Mouse (Mus musculus) embryonic fibroblast, embryonic 13.5 days (primary cell): ENCODE measurements around the gene Ttll5.

Source experiments
- CTCF ChIP-seq: IDR thresholded peaks from 2 replicates; pipeline ENCODE4 v1.5.1; 2011; ENCODE audit warnings: mild to moderate bottlenecking, control low read depth, low read length, moderate library complexity, borderline replicate concordance; ENCODE audit not compliant: insufficient read depth
- POLR2A ChIP-seq: IDR thresholded peaks from 2 replicates; pipeline ENCODE4 v1.6.1; 2011; ENCODE audit warnings: low read depth, mild to moderate bottlenecking, control low read depth, low read length, moderate library complexity

DNA sequence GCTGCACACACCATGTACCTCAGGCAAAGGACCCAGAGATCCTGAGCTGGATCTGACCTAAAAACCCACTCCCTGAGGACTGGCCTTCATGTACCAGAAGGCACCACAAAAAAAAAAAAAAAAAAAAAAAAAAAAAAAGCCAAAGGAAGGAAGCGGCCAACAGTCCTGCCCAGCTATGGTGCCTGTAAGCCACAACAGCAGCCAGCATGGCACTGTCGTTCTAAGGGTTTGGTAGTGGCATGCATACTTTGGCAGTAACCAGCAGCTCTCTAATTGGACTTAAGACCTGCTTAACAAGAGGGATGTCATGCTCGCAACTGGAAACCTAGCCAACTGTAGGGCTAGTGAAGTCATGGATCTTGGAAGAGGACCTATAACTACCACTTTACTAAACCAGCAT lies 120.0 kb downstream of the Ttll5 start:
- TF ChIP-seq CTCF (no peak), POLR2A (no peak)
